In genomic region chr8:71513018-71513754, GRCm38 (mm10) we compare ENCODE assay signal across 18 mouse cellular contexts. TPM values are rescaled to one million over a fixed set of nuclear protein-coding genes. Genes with fewer than 3 reads are reported as not detected.
A peak's percentile ranks its signal among the peaks of the same experiment; 100 is the strongest.
DNase-seq lines count a peak whose midpoint lies in the region; ATAC-seq and TF ChIP-seq lines count a peak whose summit lies in the region.
"Had no signal": no experiment of that assay in that cellular context is flagged by ENCODE, and none has a peak within 500 bp of the region (broad histone marks: within the 10 kb centered on the region; RNA-seq: fewer than 3 reads in every experiment).

No protein-coding gene starts in this region.

- no peak overlapping the region for H3K27ac ChIP-seq in midbrain, postnatal 0 days (ENCODE audit: low read depth, low read length)
- no peak overlapping the region for H3K27ac ChIP-seq in midbrain, embryonic 11.5 days (ENCODE audit: low read depth, low read length)
- H3K27ac ChIP-seq: embryonic facial prominence, embryonic 12.5 days; macrophage; neural tube, embryonic 13.5 days had no signal

- WGBS in midbrain, postnatal 0 days: 73% methylated on average over 11 of the region's 15 CpGs
- WGBS in midbrain, embryonic 11.5 days: 76% methylated on average over 15 of the region's 15 CpGs

- H3K9ac ChIP-seq in midbrain, postnatal 0 days (replicated peaks; ENCODE audit: low read length, poor library complexity, severe bottlenecking): no peak overlapping the region
- no peak overlapping the region for H3K9ac ChIP-seq in midbrain, embryonic 11.5 days (ENCODE audit: low read length)
- H3K9ac ChIP-seq: embryonic facial prominence, embryonic 12.5 days; neural tube, embryonic 13.5 days had no signal

- peaks cover 21% of the 10 kb centered on the region for H3K27me3 ChIP-seq in midbrain, postnatal 0 days (ENCODE audit: insufficient read depth, low read length)
- H3K27me3 ChIP-seq in midbrain, embryonic 11.5 days (ENCODE audit: control insufficient read depth, insufficient read depth, low read length): peaks cover 8% of the 10 kb centered on the region

- H3K4me1 ChIP-seq in midbrain, postnatal 0 days (ENCODE audit: insufficient read depth, low read length): no peaks in the 10 kb centered on the region
- peaks cover 7% of the 10 kb centered on the region for H3K4me1 ChIP-seq in midbrain, embryonic 11.5 days (ENCODE audit: control insufficient read depth, insufficient read depth, low read length)
- H3K4me1 ChIP-seq: embryonic facial prominence, embryonic 12.5 days had no signal

- no peak overlapping the region for H3K4me2 ChIP-seq in midbrain, postnatal 0 days (ENCODE audit: low read depth, low read length, poor library complexity, severe bottlenecking)
- H3K4me2 ChIP-seq in midbrain, embryonic 11.5 days: no peak overlapping the region
- H3K4me2 ChIP-seq: embryonic facial prominence, embryonic 12.5 days; heart, embryonic 11.5 days; neural tube, embryonic 13.5 days had no signal

- H3K36me3 ChIP-seq in midbrain, postnatal 0 days (ENCODE audit: insufficient read depth, low read length): no peaks in the 10 kb centered on the region
- no peaks in the 10 kb centered on the region for H3K36me3 ChIP-seq in midbrain, embryonic 11.5 days (ENCODE audit: control insufficient read depth, insufficient read depth, low read length)
- H3K36me3 ChIP-seq: embryonic facial prominence, embryonic 12.5 days; neural tube, embryonic 13.5 days had no signal

- no peak for ATAC-seq in midbrain, postnatal 0 days (ENCODE audit: low FRiP score)
- ATAC-seq in midbrain, embryonic 11.5 days (ENCODE audit: low FRiP score): no peak
- ATAC-seq in erythroid progenitor cell, adult 5-6 weeks (replicated peaks; ENCODE audit: low FRiP score, poor library complexity, severe bottlenecking): no peak
- ATAC-seq: midbrain, embryonic 16.5 days; Patski had no signal

- H3K9me3 ChIP-seq in midbrain, postnatal 0 days (ENCODE audit: low read length): no peaks in the 10 kb centered on the region
- no peaks in the 10 kb centered on the region for H3K9me3 ChIP-seq in midbrain, embryonic 11.5 days (ENCODE audit: control insufficient read depth, low read length)
- H3K9me3 ChIP-seq: embryonic facial prominence, embryonic 12.5 days; neural tube, embryonic 13.5 days had no signal

- peak; percentile 47 for DNase-seq in kidney, adult 18-20 months
- no peak for DNase-seq in kidney, adult 11 months
- DNase-seq in midbrain, postnatal 0 days (ENCODE audit: low spot score): no peak
- DNase-seq in midbrain, embryonic 11.5 days (ENCODE audit: low spot score, missing footprints): no peak
- DNase-seq in kidney, postnatal 25 days: peak; percentile 62 to 76
- no peak for DNase-seq in left cerebral cortex, adult 18-20 months (ENCODE audit: low spot score in 2 of 2)
- DNase-seq: cerebellum, postnatal 10 days; layer of hippocampus, postnatal 36 days; right cerebral cortex, postnatal 4 days; thymus, adult 2 months had no signal

- no peak overlapping the region for H3K4me3 ChIP-seq in midbrain, postnatal 0 days (ENCODE audit: low read depth, low read length)
- H3K4me3 ChIP-seq in midbrain, embryonic 11.5 days (ENCODE audit: low read depth, low read length): no peak overlapping the region
- H3K4me3 ChIP-seq: embryonic facial prominence, embryonic 12.5 days; neural tube, embryonic 13.5 days had no signal

- TF ChIP-seq CTCF in midbrain, postnatal 0 days (IDR thresholded peaks at IDR 0.05): peak; percentile 9; the same call in 1 of the 2 replicates

RNA-seq across cellular contexts. Expression of gene Plvap, which starts 1.6 kb away (rescaled TPM):
- 4.8 and 7.6 TPM in 2 replicates for total RNA-seq in midbrain, postnatal 0 days (2014; rRNA removed)
- polyA plus RNA-seq in midbrain, postnatal 0 days (2015; fragmentation: Nextera tagmentation; extraction: Ambion mirVana): 9.0 and 10.4 TPM in 2 replicates
- 33.7 and 34.1 TPM in 2 replicates for polyA plus RNA-seq in midbrain, embryonic 11.5 days (2014; fragmentation: Nextera tagmentation; extraction: Ambion mirVana)
- total RNA-seq in erythroid progenitor cell, adult 5-6 weeks (2015; ENCODE audit: low replicate concordance): not detected in 2 replicates
- not detected in 2 replicates for total RNA-seq in erythroid progenitor cell, adult 5-6 weeks (2017; ENCODE audit: low replicate concordance)
- total RNA-seq in left cerebral cortex, adult 18-20 months (2021): 1 to 10 TPM; 9.4 to 9.5 TPM
- polyA plus RNA-seq: macrophage had no signal

RNA-seq across cellular contexts. Expression of gene Ccdc194, which starts 12.3 kb away (rescaled TPM):
- total RNA-seq in midbrain, postnatal 0 days (2014; rRNA removed): 0.27 TPM in 1 of 2 replicates, not detected in the other
- not detected in 2 replicates for polyA plus RNA-seq in midbrain, postnatal 0 days (2015; fragmentation: Nextera tagmentation; extraction: Ambion mirVana)
- 0.40 and 0.72 TPM in 2 replicates for polyA plus RNA-seq in midbrain, embryonic 11.5 days (2014; fragmentation: Nextera tagmentation; extraction: Ambion mirVana)
- not detected in 2 replicates for total RNA-seq in erythroid progenitor cell, adult 5-6 weeks (2015; ENCODE audit: low replicate concordance)
- total RNA-seq in erythroid progenitor cell, adult 5-6 weeks (2017; ENCODE audit: low replicate concordance): not detected in 2 replicates
- total RNA-seq in left cerebral cortex, adult 18-20 months (2021): not detected
- total RNA-seq: layer of hippocampus, postnatal 36 days had no signal
- polyA plus RNA-seq: forebrain, embryonic 11.5 days; macrophage; midbrain, embryonic 16.5 days had no signal

RNA-seq across cellular contexts. Expression of gene Bst2, which starts 24.1 kb away (rescaled TPM):
- 12.6 and 15.3 TPM in 2 replicates for total RNA-seq in midbrain, postnatal 0 days (2014; rRNA removed)
- 15.3 and 17.6 TPM in 2 replicates for polyA plus RNA-seq in midbrain, postnatal 0 days (2015; fragmentation: Nextera tagmentation; extraction: Ambion mirVana)
- polyA plus RNA-seq in midbrain, embryonic 11.5 days (2014; fragmentation: Nextera tagmentation; extraction: Ambion mirVana): 5.0 and 6.1 TPM in 2 replicates
- total RNA-seq in erythroid progenitor cell, adult 5-6 weeks (2015; ENCODE audit: low replicate concordance): 7.6 TPM in 1 of 2 replicates, not detected in the other
- total RNA-seq in erythroid progenitor cell, adult 5-6 weeks (2017; ENCODE audit: low replicate concordance): 15.1 and 28.2 TPM in 2 replicates
- total RNA-seq in left cerebral cortex, adult 18-20 months (2021): 1 to 10 TPM; 4.7 to 6.9 TPM

RNA-seq across cellular contexts. Expression of gene Gtpbp3, which starts 25.3 kb away (rescaled TPM):
- 28.0 and 31.5 TPM in 2 replicates for total RNA-seq in midbrain, postnatal 0 days (2014; rRNA removed)
- polyA plus RNA-seq in midbrain, postnatal 0 days (2015; fragmentation: Nextera tagmentation; extraction: Ambion mirVana): 11.4 and 11.5 TPM in 2 replicates
- 4.0 and 4.6 TPM in 2 replicates for polyA plus RNA-seq in midbrain, embryonic 11.5 days (2014; fragmentation: Nextera tagmentation; extraction: Ambion mirVana)
- total RNA-seq in erythroid progenitor cell, adult 5-6 weeks (2015; ENCODE audit: low replicate concordance): 2.1 and 4.0 TPM in 2 replicates
- total RNA-seq in erythroid progenitor cell, adult 5-6 weeks (2017; ENCODE audit: low replicate concordance): 0.83 and 4.0 TPM in 2 replicates
- 10 to 100 TPM; 29.3 to 36.7 TPM for total RNA-seq in left cerebral cortex, adult 18-20 months (2021)

RNA-seq across cellular contexts. Expression of gene Ano8, which starts 27.4 kb away (rescaled TPM):
- 81.6 and 82.2 TPM in 2 replicates for total RNA-seq in midbrain, postnatal 0 days (2014; rRNA removed)
- 5.4 and 5.6 TPM in 2 replicates for polyA plus RNA-seq in midbrain, postnatal 0 days (2015; fragmentation: Nextera tagmentation; extraction: Ambion mirVana)
- polyA plus RNA-seq in midbrain, embryonic 11.5 days (2014; fragmentation: Nextera tagmentation; extraction: Ambion mirVana): 4.0 and 4.7 TPM in 2 replicates
- total RNA-seq in erythroid progenitor cell, adult 5-6 weeks (2015; ENCODE audit: low replicate concordance): not detected in 2 replicates
- 0.13 TPM in 1 of 2 replicates, not detected in the other for total RNA-seq in erythroid progenitor cell, adult 5-6 weeks (2017; ENCODE audit: low replicate concordance)
- 10 to 100 TPM; 56.2 to 58.6 TPM for total RNA-seq in left cerebral cortex, adult 18-20 months (2021)

Comparison
In these comparisons a context has a peak if more than half of its experiments do, and no peak if none do; other contexts are left out.
1. DNase-seq: peak in kidney, adult 18-20 months (single experiment) and kidney, postnatal 25 days (2 of 2); none in kidney, adult 11 months (single experiment), midbrain, postnatal 0 days (single experiment), midbrain, embryonic 11.5 days (single experiment) and left cerebral cortex, adult 18-20 months (0 of 2).